Mouse (Mus musculus) embryonic facial prominence, embryonic 12.5 days (tissue): ENCODE data around the gene Sdk1. TPM values are rescaled to one million over a fixed set of nuclear protein-coding genes. Genes with fewer than 3 reads are reported as not detected.

Source experiments
- ATAC-seq: fragments of 200-750 bp; cut with Nextera tagmentation; 2 replicates; pipeline ENCODE4 v1.8.0; 2017; ENCODE audit not compliant: insufficient number of reproducible peaks, insufficient read depth, low FRiP score, low TSS enrichment
- H3K27ac ChIP-seq: fragments of 300-500 bp; sonication (generic); 2 replicates; pipeline ENCODE4 v1.5.1; 2016; ENCODE audit warnings: mild to moderate bottlenecking
- H3K27me3 ChIP-seq: fragments of 300-500 bp; sonication (generic); 2 replicates; pipeline ENCODE4 v1.6.1; 2016; ENCODE audit warnings: mild to moderate bottlenecking, moderate library complexity
- H3K36me3 ChIP-seq: fragments of 300-500 bp; sonication (generic); 2 replicates; pipeline ENCODE4 v1.6.1; 2016; ENCODE audit warnings: mild to moderate bottlenecking
- H3K4me1 ChIP-seq: fragments of 300-500 bp; sonication (generic); 2 replicates; pipeline ENCODE4 v1.6.1; 2016
- H3K4me2 ChIP-seq: fragments of 300-500 bp; sonication (generic); replicated peaks from 2 replicates; pipeline ENCODE4 v1.6.1; 2016; ENCODE audit warnings: mild to moderate bottlenecking, moderate library complexity
- H3K4me3 ChIP-seq: fragments of 300-500 bp; sonication (generic); 2 replicates; pipeline ENCODE4 v1.5.1; 2016; ENCODE audit warnings: mild to moderate bottlenecking
- H3K9ac ChIP-seq: fragments of 300-500 bp; sonication (generic); 2 replicates; pipeline ENCODE4 v1.6.1; 2016; ENCODE audit warnings: mild to moderate bottlenecking, moderate library complexity
- H3K9me3 ChIP-seq: fragments of 300-500 bp; sonication (generic); 2 replicates; pipeline ENCODE4 v1.6.1; 2016; ENCODE audit warnings: mild to moderate bottlenecking, moderate library complexity
- WGBS: fragments of 180-500 bp; shearing (Covaris S2); methylation state at CpG from one replicate; pipeline ENCODE4 v1.1.7; 2016; 5-methylcytosine and 5-hydroxymethylcytosine counted together
- polyA plus RNA-seq: library from polyadenylated mRNA; unstranded; fragments of >200 nt; fragmentation: Nextera tagmentation; extraction: Ambion mirVana; gene quantifications from 2 replicates; pipeline ENCODE4 v1.2.1, GENCODE M21; 2016

Gene Sdk1
- polyA plus RNA-seq, 1 experiment from 2014 or later, result 2.9 TPM

DNA sequence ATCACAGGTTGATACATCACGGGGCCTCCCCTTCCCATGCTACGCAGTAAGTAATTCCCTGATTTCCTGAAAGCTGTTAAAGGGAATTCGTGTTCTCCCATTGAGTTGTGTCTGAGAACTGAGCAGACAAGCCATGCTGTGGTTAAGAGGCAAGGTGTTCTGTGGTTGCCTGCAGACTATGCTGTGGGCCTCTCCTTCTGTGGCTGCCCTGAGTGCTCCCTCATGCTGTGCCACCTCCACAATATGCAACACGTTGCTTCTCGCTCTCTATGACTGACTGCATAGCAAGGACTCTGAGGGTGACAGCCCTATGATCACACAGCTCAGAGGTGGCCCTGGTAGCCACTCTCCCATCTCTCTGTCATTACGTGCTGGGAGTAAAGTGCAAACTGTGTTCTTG is 797.9 kb downstream of the Sdk1 start:
- 89% methylated on average over 6 of the region's 6 CpGs for WGBS
- ATAC-seq, result no peak
- no peaks in the 10 kb centered on the region for H3K4me1 ChIP-seq
- H3K9me3 ChIP-seq, result no peaks in the 10 kb centered on the region
- no peaks in the 10 kb centered on the region for H3K27me3 ChIP-seq
- no peak overlapping the region for H3K27ac ChIP-seq
- H3K36me3 ChIP-seq, result no peaks in the 10 kb centered on the region
- H3K4me2 ChIP-seq, result no peak overlapping the region
- H3K4me3 ChIP-seq, result no peak overlapping the region
- no peak overlapping the region for H3K9ac ChIP-seq

DNA sequence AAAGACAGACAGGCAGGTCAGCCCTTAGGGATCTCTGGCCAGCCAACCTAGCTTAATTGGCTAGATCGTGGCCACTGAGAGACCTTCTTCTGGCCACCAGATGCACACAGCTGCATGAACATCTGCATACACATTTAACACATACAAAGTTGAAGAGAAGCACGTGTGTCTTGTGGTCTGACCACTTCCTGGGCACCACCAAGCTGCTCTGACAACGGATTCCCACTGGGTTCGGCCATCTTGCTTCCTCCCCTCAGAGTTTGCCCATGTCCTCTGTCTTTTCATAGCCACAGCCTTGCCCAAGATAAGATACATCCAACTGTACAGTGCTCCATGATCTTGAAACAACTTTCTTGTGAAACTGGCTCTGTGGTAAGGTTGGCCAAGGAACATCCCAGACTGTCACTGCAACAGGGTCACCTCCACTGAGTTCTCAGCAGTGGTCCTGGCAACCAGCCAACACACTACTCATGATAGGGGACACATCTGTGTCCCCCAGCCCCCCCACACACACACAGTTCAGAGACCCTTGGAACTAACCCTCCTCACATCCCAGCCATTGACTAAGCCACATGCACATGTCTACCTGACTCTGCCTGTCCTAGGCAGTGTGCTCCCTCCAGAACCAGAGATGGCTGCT is 798.7 kb downstream of the Sdk1 start:
- no peaks in the 10 kb centered on the region for H3K9me3 ChIP-seq
- H3K4me2 ChIP-seq, result no peak overlapping the region
- no peaks in the 10 kb centered on the region for H3K4me1 ChIP-seq
- no peaks in the 10 kb centered on the region for H3K36me3 ChIP-seq
- H3K27ac ChIP-seq, result no peak overlapping the region
- H3K9ac ChIP-seq, result no peak overlapping the region
- no peaks in the 10 kb centered on the region for H3K27me3 ChIP-seq
- no peak overlapping the region for H3K4me3 ChIP-seq
- ATAC-seq, result no peak
- WGBS, result 83% methylated on average over 4 of the region's 4 CpGs

DNA sequence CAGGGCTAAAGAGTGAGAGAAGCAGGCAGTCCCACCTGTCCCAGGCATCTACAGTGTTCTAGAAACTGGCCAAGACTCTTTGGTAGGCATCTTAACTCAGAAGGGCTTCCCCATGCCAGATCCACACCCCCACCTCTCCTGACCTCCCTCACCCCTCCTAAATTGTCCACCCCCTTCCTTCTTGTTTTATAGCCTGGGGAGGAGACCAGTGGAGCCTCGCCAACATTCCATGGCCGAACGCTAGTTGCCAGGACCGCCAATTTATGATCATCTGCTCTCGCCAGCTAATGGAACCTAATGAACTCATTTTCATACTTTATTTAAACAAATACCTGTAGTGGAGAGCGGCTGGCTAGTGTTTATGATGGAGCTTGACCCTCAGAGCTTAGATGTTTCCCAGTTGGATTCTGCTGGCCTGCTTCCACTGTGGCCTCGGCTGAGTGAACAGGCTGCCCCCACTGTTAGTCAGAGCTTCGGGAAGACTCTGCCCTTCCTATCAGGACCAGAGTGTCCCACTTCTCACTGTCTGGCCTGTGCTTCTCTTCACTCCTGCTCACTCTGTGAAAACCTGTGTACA is 800.0 kb downstream of the Sdk1 start:
- Histone ChIP-seq H3K4me3 (no peak overlapping the region), H3K4me2 (no peak overlapping the region), H3K9ac (no peak overlapping the region), H3K27ac (no peak overlapping the region), H3K4me1 (no peaks in the 10 kb centered on the region), H3K36me3 (no peaks in the 10 kb centered on the region), H3K27me3 (no peaks in the 10 kb centered on the region), H3K9me3 (no peaks in the 10 kb centered on the region)
- 78% methylated on average over 8 of the region's 8 CpGs for WGBS
- no peak for ATAC-seq

DNA sequence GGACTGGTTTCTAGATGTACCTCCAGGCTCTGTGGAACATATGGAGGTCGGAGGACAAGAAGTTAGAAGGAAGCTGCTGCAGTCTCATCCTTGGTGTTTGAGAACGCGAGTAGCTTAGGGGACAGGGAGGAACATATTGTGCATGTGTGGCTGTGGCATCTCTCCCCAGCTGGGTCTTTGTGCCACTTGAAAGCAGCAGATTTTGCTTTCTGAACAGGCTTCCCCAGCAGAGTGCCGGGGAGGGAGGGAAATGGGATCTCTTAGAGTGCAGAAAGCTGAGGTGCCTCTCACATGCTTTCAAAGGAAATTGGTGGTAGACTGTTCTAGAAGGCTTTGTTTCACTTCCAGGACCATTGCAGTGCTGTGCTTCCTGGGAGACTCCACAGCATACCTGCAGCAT is 820.5 kb downstream of the Sdk1 start:
- 81% methylated on average over 4 of the region's 4 CpGs for WGBS
- ATAC-seq, result no peak

DNA sequence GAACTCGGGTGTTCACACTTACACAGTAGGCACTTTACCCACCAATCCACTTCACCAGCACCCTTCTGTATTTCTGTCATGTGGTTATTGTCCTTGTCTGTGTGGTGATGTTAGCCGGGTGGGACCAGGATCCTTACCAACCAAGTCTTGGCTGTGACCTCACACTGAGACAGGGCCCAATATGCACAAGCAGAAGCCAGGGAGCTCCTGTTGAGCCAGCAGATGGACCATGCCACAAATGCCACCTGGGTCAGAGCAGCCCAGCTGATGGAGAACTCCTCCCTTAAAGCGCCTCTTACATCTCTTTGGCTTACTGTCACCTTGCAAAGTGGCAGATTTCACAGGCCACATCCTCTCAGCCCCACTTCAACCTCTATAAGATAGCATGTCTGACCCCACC is 830.0 kb downstream of the Sdk1 start:
- H3K9ac ChIP-seq, result no peak overlapping the region
- H3K9me3 ChIP-seq, result no peaks in the 10 kb centered on the region
- H3K4me1 ChIP-seq, result no peaks in the 10 kb centered on the region
- H3K36me3 ChIP-seq, result no peaks in the 10 kb centered on the region
- WGBS, result 92% methylated on average over 3 of the region's 3 CpGs
- H3K27me3 ChIP-seq, result no peaks in the 10 kb centered on the region
- no peak overlapping the region for H3K4me2 ChIP-seq
- ATAC-seq, result no peak
- H3K4me3 ChIP-seq, result no peak overlapping the region
- no peak overlapping the region for H3K27ac ChIP-seq

More for the DNA sequence above, 820.5 kb downstream of the Sdk1 start:
- no peak overlapping the region for H3K4me3 ChIP-seq
- H3K27ac ChIP-seq, result no peak overlapping the region
- H3K9me3 ChIP-seq, result no peaks in the 10 kb centered on the region
- H3K36me3 ChIP-seq, result no peaks in the 10 kb centered on the region
- no peaks in the 10 kb centered on the region for H3K4me1 ChIP-seq
- H3K27me3 ChIP-seq, result no peaks in the 10 kb centered on the region
- H3K9ac ChIP-seq, result no peak overlapping the region
- H3K4me2 ChIP-seq, result no peak overlapping the region

DNA sequence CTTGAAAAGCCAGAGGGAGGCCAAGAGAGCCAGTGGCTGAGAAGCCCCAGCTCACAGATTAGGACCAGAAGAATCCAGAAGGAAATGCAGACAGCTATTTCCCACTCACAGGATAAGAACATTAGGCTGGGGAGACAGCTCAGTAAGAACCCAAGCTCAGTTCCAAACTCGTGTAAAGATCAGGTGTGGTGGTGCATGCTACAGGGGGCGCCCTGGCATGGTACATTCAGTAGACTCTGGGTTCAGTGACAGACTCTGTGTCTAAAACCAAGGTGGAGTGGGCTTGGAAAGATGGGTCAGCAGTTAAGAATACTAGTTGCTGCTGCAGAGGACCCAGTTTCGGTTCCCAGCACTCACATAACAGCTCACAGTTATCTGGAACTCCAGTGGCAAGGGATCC is 832.6 kb downstream of the Sdk1 start:
- no peaks in the 10 kb centered on the region for H3K4me1 ChIP-seq
- no peak overlapping the region for H3K27ac ChIP-seq
- 86% methylated on average over 3 of the region's 3 CpGs for WGBS
- no peaks in the 10 kb centered on the region for H3K9me3 ChIP-seq
- ATAC-seq, result no peak
- no peak overlapping the region for H3K9ac ChIP-seq
- no peak overlapping the region for H3K4me2 ChIP-seq
- no peaks in the 10 kb centered on the region for H3K27me3 ChIP-seq
- no peaks in the 10 kb centered on the region for H3K36me3 ChIP-seq
- H3K4me3 ChIP-seq, result no peak overlapping the region

DNA sequence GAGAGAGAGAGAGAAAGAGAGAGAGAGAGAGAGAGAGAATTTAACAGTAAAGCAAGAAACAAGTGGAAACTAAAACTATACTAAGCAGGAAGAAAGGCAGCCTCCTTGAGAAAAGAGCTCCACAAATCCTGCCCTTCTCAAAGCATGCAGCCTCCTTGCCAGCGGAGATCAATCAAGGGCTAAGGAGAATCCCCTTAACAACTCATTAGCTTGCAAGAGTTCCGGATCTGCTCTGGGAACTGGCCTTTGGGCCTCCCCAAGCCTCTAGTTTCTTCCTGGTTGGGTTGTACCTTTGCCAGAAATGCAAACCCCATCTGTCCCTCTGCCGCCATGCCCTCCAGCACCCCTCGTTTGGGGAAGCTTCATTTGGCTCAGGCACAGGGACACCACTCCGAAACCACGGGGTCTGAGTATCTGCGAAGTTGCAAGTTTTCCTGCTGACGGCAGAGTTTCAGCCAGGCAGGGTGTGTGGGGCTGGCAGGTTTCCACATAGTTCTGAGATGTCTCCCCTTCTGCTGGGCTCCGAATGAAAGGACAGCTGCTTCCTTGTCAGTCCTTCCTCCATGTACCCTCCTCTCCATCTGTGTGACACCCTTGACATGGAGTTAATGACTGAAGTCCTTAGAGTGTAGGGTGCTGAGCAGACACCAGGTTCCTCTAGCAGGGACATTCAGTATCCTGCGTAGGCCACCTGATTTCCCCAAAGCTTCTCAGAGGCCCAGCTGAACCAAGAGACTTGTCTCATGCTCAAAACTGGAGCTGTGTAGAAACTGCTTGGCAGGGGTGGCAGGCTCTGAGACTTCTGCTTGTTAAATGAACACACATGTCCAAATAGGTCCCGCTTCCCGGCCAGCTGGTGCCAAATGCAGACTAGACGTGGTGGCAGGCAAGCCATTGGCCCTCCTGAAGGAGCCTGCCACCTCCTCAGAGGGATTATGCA is 833.5 kb downstream of the Sdk1 start:
- no peak overlapping the region for H3K4me2 ChIP-seq
- WGBS, result 54% methylated on average over 13 of the region's 13 CpGs

DNA sequence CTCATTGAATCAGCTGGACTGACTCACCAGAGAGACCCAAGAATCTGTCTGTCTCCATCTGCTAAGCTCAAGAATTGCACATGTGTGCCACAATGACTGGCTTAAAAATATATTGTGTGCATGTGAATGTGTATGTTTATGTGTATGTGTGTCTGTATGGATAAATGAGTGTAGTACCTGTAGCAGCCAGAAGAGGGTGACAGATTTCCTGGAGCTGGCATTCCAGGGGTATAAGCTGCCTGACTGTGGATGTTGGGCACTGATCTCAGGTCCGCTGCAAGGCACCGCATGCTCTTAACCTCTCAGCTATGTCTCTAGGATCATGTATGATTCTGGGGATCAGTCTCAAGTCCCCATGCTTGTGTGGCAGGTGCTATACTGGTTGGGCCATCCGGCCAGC is 839.4 kb downstream of the Sdk1 start:
- H3K4me3 ChIP-seq, result no peak overlapping the region
- no peaks in the 10 kb centered on the region for H3K4me1 ChIP-seq
- no peak overlapping the region for H3K4me2 ChIP-seq
- no peaks in the 10 kb centered on the region for H3K27me3 ChIP-seq
- WGBS, result 96% methylated on average over 3 of the region's 3 CpGs
- 0 out of 2 replicates have a peak, but pooled peaks cover 5% of the 10 kb centered on the region for H3K9me3 ChIP-seq
- ATAC-seq, result no peak
- no peaks in the 10 kb centered on the region for H3K36me3 ChIP-seq
- H3K27ac ChIP-seq, result no peak overlapping the region
- no peak overlapping the region for H3K9ac ChIP-seq

More for the DNA sequence above, 833.5 kb downstream of the Sdk1 start:
- ATAC-seq, result no peak
- Histone ChIP-seq H3K4me3 (no peak overlapping the region), H3K9ac (no peak overlapping the region), H3K36me3 (no peaks in the 10 kb centered on the region), H3K4me1 (no peaks in the 10 kb centered on the region), H3K27ac (no peak overlapping the region), H3K9me3 (no peaks in the 10 kb centered on the region), H3K27me3 (no peaks in the 10 kb centered on the region)

DNA sequence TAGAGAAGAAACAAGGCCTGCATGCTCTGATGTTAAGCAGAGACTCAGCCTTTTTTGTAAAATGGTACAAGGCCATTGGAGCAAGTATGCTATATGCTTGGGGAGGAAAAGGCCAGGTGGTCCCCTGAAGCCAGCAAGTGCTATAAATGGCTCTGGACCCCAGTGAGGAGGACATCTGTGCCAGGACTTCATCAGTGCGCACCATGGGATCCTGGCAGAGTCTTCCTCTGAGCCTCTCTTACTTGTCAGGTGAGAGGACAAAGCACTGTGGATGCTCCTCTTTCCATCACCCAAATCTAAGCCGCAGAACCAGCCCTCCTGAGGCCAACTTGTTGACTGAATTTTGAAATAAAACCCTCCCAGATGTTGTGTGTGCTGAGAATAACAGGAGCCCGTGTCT is 839.8 kb downstream of the Sdk1 start:
- H3K27me3 ChIP-seq, result no peaks in the 10 kb centered on the region
- WGBS, result 94% methylated on average over 3 of the region's 3 CpGs
- no peaks in the 10 kb centered on the region for H3K36me3 ChIP-seq
- no peak overlapping the region for H3K27ac ChIP-seq
- no peak overlapping the region for H3K4me2 ChIP-seq
- ATAC-seq, result no peak
- no peaks in the 10 kb centered on the region for H3K4me1 ChIP-seq
- H3K9me3 ChIP-seq, result 0 out of 2 replicates have a peak, but pooled peaks cover 5% of the 10 kb centered on the region
- no peak overlapping the region for H3K4me3 ChIP-seq
- no peak overlapping the region for H3K9ac ChIP-seq

DNA sequence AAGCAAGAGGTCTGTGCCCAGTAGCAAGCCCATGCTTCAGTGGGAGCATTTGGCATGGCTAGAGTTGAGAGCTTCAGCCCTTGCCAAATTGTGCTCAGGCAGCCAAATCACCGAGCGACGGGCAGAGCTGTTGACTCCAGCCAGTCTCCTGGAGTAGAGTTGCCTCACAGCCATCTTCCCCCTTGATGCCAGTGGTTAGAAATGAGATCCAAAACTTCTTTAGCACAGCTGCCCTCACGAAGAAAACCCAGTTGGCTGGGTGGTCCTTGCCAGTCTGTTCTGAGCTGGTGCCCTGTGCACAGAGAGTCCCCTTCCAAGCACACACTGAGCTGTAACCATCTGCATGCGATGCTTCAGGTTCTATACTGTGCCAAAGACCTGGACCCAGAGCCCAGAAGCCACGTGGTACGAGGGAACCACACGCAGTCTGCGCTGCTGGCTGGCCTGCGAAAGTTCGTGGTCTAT is 855.1 kb downstream of the Sdk1 start:
- Histone ChIP-seq H3K9me3 (no peaks in the 10 kb centered on the region), H3K4me2 (no peak overlapping the region), H3K27ac (no peak overlapping the region), H3K27me3 (no peaks in the 10 kb centered on the region), H3K9ac (no peak overlapping the region), H3K36me3 (no peaks in the 10 kb centered on the region), H3K4me3 (no peak overlapping the region), H3K4me1 (no peaks in the 10 kb centered on the region)
- ATAC-seq, result no peak
- WGBS, result 91% methylated on average over 11 of the region's 11 CpGs

DNA sequence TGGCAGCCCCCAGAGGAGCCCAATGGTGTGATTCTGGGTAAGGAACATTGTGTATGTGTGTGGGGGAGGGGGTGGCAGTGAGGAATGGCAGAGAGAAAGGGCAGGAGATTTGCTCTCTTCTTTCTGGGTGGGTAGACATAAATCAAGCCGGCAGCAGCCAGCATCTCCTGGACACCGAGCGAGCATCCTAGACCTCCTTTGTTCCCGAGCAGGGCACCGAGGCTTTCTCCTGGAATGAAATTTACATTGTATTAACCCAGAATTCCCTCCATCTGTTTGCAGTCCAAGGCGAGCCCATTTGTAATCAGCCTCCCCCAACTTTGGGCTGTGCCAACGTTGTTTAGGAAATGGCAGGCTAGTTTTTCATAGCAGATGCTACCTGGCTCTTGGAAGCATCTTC is 858.9 kb downstream of the Sdk1 start:
- WGBS, result 78% methylated on average over 7 of the region's 7 CpGs
- no peak overlapping the region for H3K4me2 ChIP-seq
- H3K4me1 ChIP-seq, result no peaks in the 10 kb centered on the region
- H3K27me3 ChIP-seq, result no peaks in the 10 kb centered on the region
- H3K27ac ChIP-seq, result no peak overlapping the region
- no peak for ATAC-seq
- H3K9ac ChIP-seq, result no peak overlapping the region
- no peak overlapping the region for H3K4me3 ChIP-seq
- H3K9me3 ChIP-seq, result no peaks in the 10 kb centered on the region
- no peaks in the 10 kb centered on the region for H3K36me3 ChIP-seq

DNA sequence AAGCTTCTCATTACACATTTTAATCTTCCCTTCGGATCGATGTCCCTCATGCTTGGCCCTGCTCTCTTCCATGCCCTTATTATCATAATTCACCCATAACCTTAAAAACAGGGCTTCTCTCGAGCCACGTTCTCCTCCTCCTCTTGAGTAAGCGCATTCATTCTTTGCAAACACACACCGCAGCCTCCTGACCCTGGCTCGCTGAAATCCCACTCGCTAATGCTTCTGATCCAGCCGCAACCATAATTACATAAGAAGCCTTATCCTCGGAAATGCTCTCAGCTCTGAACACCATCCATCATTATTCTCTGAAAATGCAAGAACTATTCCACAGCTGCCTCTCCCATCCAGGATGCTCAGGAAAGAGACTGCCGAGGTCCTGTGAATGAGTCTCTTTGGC is 866.1 kb downstream of the Sdk1 start:
- no peak overlapping the region for H3K27ac ChIP-seq
- no peak for ATAC-seq
- H3K4me1 ChIP-seq, result no peaks in the 10 kb centered on the region
- H3K27me3 ChIP-seq, result no peaks in the 10 kb centered on the region
- H3K9ac ChIP-seq, result no peak overlapping the region
- WGBS, result 66% methylated on average over 11 of the region's 11 CpGs
- H3K36me3 ChIP-seq, result no peaks in the 10 kb centered on the region
- H3K9me3 ChIP-seq, result 0 out of 2 replicates have a peak, but pooled peaks cover 4% of the 10 kb centered on the region
- H3K4me2 ChIP-seq, result no peak overlapping the region
- H3K4me3 ChIP-seq, result no peak overlapping the region
